Mouse (Mus musculus) bone marrow, adult 2 months (tissue): ENCODE measurements around the gene Commd3.

Experiments
- CTCF ChIP-seq: fragments of 200-500 bp; IDR thresholded peaks from 2 replicates; pipeline ENCODE4 v1.5.1; 2011; ENCODE audit warnings: low read length, control low read depth; ENCODE audit not compliant: control insufficient read depth, insufficient read depth
- POLR2A ChIP-seq: fragments of 200-500 bp; IDR thresholded peaks from 2 replicates; pipeline ENCODE4 v1.6.1; 2011; ENCODE audit warnings: low read depth, mild to moderate bottlenecking, control low read depth, low read length, borderline replicate concordance; ENCODE audit not compliant: control insufficient read depth

- no peak for TF ChIP-seq CTCF
- TF ChIP-seq POLR2A = no peak
Measured at GRCm38 (mm10) chr2:18698663-18699385, 26.6 kb downstream of the Commd3 start.
